Mouse (Mus musculus) heart, adult 2 months (tissue): ENCODE results near the gene Bmpr1b. TPM values are rescaled to one million over a fixed set of nuclear protein-coding genes. Genes with fewer than 3 reads are reported as not detected.
A peak's percentile ranks its signal among the peaks of the same experiment; 100 is the strongest.

Source experiments
- DNase-seq, 2 experiments: peaks; one replicate each; pipeline ENCODE4 v3.0.0; 2021
- H3K27ac ChIP-seq: fragments of 200-600 bp; 2 replicates; pipeline ENCODE4 v1.8.1; 2022
- H3K27me3 ChIP-seq: fragments of 200-500 bp; 2 replicates; pipeline ENCODE4 v1.6.1; 2012; ENCODE audit warnings: mild to moderate bottlenecking, low read length, inconsistent platforms, mixed read lengths; ENCODE audit not compliant: control insufficient read depth, insufficient read depth
- H3K36me3 ChIP-seq: fragments of 200-500 bp; 2 replicates; pipeline ENCODE4 v1.6.1; 2012; ENCODE audit warnings: low read length, inconsistent platforms; ENCODE audit not compliant: control insufficient read depth, insufficient read depth
- H3K4me1 ChIP-seq: fragments of 200-500 bp; 2 replicates; pipeline ENCODE4 v1.6.1; 2011; ENCODE audit warnings: low read length; ENCODE audit not compliant: control insufficient read depth, insufficient read depth
- H3K4me3 ChIP-seq: fragments of 200-600 bp; 2 replicates; pipeline ENCODE4 v1.8.1; 2022
- H3K79me2 ChIP-seq: fragments of 200-500 bp; replicated peaks from 2 replicates; pipeline ENCODE4 v1.6.1; 2012; ENCODE audit warnings: mild to moderate bottlenecking, inconsistent platforms, low read length, moderate library complexity, mixed read lengths; ENCODE audit not compliant: control insufficient read depth, insufficient read depth
- H3K9ac ChIP-seq: fragments of 200-500 bp; 2 replicates; pipeline ENCODE4 v1.6.1; 2012; ENCODE audit warnings: low read depth, mild to moderate bottlenecking, control low read depth, inconsistent platforms, low read length, mixed read lengths
- CTCF ChIP-seq: fragments of 200-600 bp; IDR thresholded peaks from 2 replicates; pipeline ENCODE4 v1.8.1; 2022; ENCODE audit warnings: antibody characterized with exemption, mild to moderate bottlenecking, moderate library complexity
- EP300 ChIP-seq: fragments of 200-500 bp; IDR thresholded peaks from 2 replicates; pipeline ENCODE4 v1.6.1; 2011; ENCODE audit warnings: low read depth, low read length, control low read depth; ENCODE audit not compliant: insufficient read depth
- POLR2A ChIP-seq: fragments of 200-500 bp; IDR thresholded peaks from 2 replicates; pipeline ENCODE4 v1.6.1; 2011; ENCODE audit warnings: mild to moderate bottlenecking, low read depth, low read length, control low read depth; ENCODE audit not compliant: insufficient read depth
- WGBS: fragments of 180-500 bp; shearing (Covaris S2); methylation state at CpG from one replicate; pipeline ENCODE4 v1.1.7; 2018; 5-methylcytosine and 5-hydroxymethylcytosine counted together
- intact Hi-C: fragments of 180-260 bp; cut with DNase I; formaldehyde crosslinking; loops from one replicate; pipeline ENCODE4 v1.15.1; 2025
- polyA plus RNA-seq: library from polyadenylated mRNA; depleted of rRNA; stranded (reverse); fragments of >200 nt; gene quantifications from 2 replicates; pipeline ENCODE4 v1.2.3, GENCODE M21; 2012
- total RNA-seq, 2 experiments: library from RNA; stranded (reverse); gene quantifications; 2 replicates each; pipeline ENCODE4 v1.2.3; 2021

The Bmpr1b gene
- total and polyA plus RNA-seq, 3 experiments: 0.29 to 0.43 (median 0.30) TPM

- Histone ChIP-seq H3K36me3 (no peaks in the 10 kb centered on the region), H3K9ac (no peak overlapping the region), H3K27ac (no peak overlapping the region), H3K27me3 (no peaks in the 10 kb centered on the region), H3K79me2 (no peaks in the 10 kb centered on the region), H3K4me3 (no peak overlapping the region), H3K4me1 (no peaks in the 10 kb centered on the region)
- intact Hi-C loops: no loop called here
- 79% methylated on average over 1 of the region's 1 CpGs for WGBS
- no peak for DNase-seq
- TF ChIP-seq POLR2A (no peak), CTCF (no peak), EP300 (no peak)
These were observed 320.0 kb downstream of the Bmpr1b start for GRCm38 (mm10) chr3:141849206-141849605.

- no peak for DNase-seq
- 40% methylated on average over 7 of the region's 7 CpGs for WGBS
These were observed 330.4 kb downstream of the Bmpr1b start for GRCm38 (mm10) chr3:141838864-141839263.

DNA sequence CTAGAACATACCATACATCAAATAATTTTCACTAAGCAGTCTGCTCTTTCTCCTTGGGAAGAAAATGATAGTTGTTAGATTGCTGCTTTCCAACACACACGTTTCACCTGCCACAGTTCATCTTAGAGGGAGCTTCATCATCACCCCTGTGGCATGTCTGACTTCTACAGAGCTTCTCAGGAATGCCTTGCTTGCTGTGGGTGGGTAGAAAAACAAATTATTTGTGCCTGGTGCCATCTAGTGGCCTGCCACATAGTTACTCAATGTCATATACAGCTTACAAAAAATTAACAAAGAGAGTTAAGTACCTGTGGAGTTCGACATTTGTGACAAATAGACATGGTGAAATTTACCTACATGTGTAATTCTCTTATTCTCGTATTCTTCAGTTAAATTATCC is 338.1 kb downstream of the Bmpr1b start:
- intact Hi-C loops: no loop called here
- DNase-seq: no peak

More at GRCm38 (mm10) chr3:141838864-141839263, 330.4 kb downstream of the Bmpr1b start:
- Histone ChIP-seq H3K9ac (no peak overlapping the region), H3K36me3 (no peaks in the 10 kb centered on the region), H3K27ac (no peak overlapping the region), H3K27me3 (no peaks in the 10 kb centered on the region), H3K79me2 (no peaks in the 10 kb centered on the region), H3K4me1 (no peaks in the 10 kb centered on the region), H3K4me3 (no peak overlapping the region)
- intact Hi-C loops: no loop called here
- TF ChIP-seq EP300: no peak
- peak; percentile 71 for TF ChIP-seq CTCF
- TF ChIP-seq POLR2A: no peak

GRCm38 (mm10) chr3:141828301-141828700 is 340.9 kb downstream of the Bmpr1b start:
- Histone ChIP-seq H3K27ac (no peak overlapping the region), H3K4me3 (no peak overlapping the region), H3K79me2 (no peaks in the 10 kb centered on the region), H3K9ac (no peak overlapping the region), H3K4me1 (no peaks in the 10 kb centered on the region), H3K36me3 (no peaks in the 10 kb centered on the region), H3K27me3 (no peaks in the 10 kb centered on the region)
- no peak for DNase-seq
- WGBS: 74% methylated on average over 5 of the region's 5 CpGs
- intact Hi-C loops: no loop called here
- TF ChIP-seq POLR2A: no peak
- no peak for TF ChIP-seq EP300
- no peak for TF ChIP-seq CTCF

More for the DNA sequence above, 338.1 kb downstream of the Bmpr1b start:
- no peaks in the 10 kb centered on the region for H3K4me1 ChIP-seq
- H3K9ac ChIP-seq: no peak overlapping the region
- H3K4me3 ChIP-seq: no peak overlapping the region
- 16% methylated on average over 3 of the region's 3 CpGs for WGBS
- TF ChIP-seq CTCF: peak; percentile 69
- TF ChIP-seq POLR2A: no peak
- no peaks in the 10 kb centered on the region for H3K36me3 ChIP-seq
- H3K27ac ChIP-seq: no peak overlapping the region
- no peaks in the 10 kb centered on the region for H3K27me3 ChIP-seq
- H3K79me2 ChIP-seq: no peaks in the 10 kb centered on the region

- no peaks in the 10 kb centered on the region for H3K4me1 ChIP-seq
- intact Hi-C loops: no loop called here
- no peaks in the 10 kb centered on the region for H3K27me3 ChIP-seq
- H3K9ac ChIP-seq: no peak overlapping the region
- TF ChIP-seq CTCF: no peak
- no peak for TF ChIP-seq EP300
- no peak for TF ChIP-seq POLR2A
- H3K79me2 ChIP-seq: no peaks in the 10 kb centered on the region
- no peak for DNase-seq
- H3K4me3 ChIP-seq: no peak overlapping the region
- no peaks in the 10 kb centered on the region for H3K36me3 ChIP-seq
- WGBS: 35% methylated on average over 13 of the region's 13 CpGs
- no peak overlapping the region for H3K27ac ChIP-seq
These were observed 349.8 kb downstream of the Bmpr1b start for GRCm38 (mm10) chr3:141819331-141819941.

- Histone ChIP-seq H3K36me3 (no peaks in the 10 kb centered on the region), H3K4me1 (no peaks in the 10 kb centered on the region), H3K9ac (no peak overlapping the region), H3K27ac (no peak overlapping the region), H3K27me3 (no peaks in the 10 kb centered on the region), H3K4me3 (no peak overlapping the region), H3K79me2 (no peaks in the 10 kb centered on the region)
- no peak for TF ChIP-seq CTCF
- TF ChIP-seq POLR2A: no peak
- TF ChIP-seq EP300: no peak
- 38% methylated on average over 3 of the region's 3 CpGs for WGBS
- intact Hi-C loops: no loop called here
- DNase-seq: no peak
These were observed 350.5 kb downstream of the Bmpr1b start for GRCm38 (mm10) chr3:141818615-141819312.
